ENCODE assay signal across 8 mouse cellular contexts in the genomic region with DNA sequence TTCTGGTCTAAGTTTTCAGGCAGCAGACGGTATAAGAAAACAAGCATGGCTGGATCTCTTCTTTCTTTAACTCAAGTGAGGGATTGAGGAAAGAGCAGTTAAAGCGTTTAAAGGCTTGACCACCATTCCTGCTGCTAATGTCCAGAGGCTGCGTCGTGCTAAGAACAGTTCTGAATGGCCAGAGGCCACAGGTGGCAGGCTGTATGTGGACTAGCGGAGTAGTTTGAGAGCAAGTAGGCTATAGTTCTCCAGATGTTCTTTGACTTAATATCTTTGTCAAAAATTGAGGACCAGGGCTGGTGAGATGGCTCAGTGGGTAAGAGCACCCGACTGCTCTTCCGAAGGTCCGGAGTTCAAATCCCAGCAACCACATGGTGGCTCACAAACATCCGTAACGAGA. TPM values are rescaled to one million over a fixed set of nuclear protein-coding genes. Genes with fewer than 3 reads are reported as not detected.
DNase-seq lines count a peak whose midpoint lies in the region; ATAC-seq and TF ChIP-seq lines count a peak whose summit lies in the region.

No protein-coding gene starts in this region.

- H3K9me3 ChIP-seq in forebrain, embryonic 10.5 days, result no peaks in the 10 kb centered on the region
- H3K9me3 ChIP-seq in limb, embryonic 10.5 days (replicated peaks), result no peaks in the 10 kb centered on the region
- no peaks in the 10 kb centered on the region for H3K9me3 ChIP-seq in neural tube, embryonic 13.5 days

- no peak for DNase-seq in liver, adult 2 months (ENCODE audit: extremely low read depth, low read depth, low spot score)
- DNase-seq in liver, result no peak
- DNase-seq in forebrain, embryonic 10.5 days (ENCODE audit: extremely low spot score, low spot score), result no peak
- DNase-seq in limb, embryonic 10.5 days (ENCODE audit: low spot score), result no peak
- DNase-seq in spleen, postnatal 36 days (ENCODE audit: low spot score in 2 of 2), result no peak
- no peak for DNase-seq in left cerebral cortex, adult 9 months (ENCODE audit: low spot score in 2 of 2)

- no peaks in the 10 kb centered on the region for H3K36me3 ChIP-seq in liver, adult 2 months (ENCODE audit: control insufficient read depth, insufficient read depth, low read length)
- peaks cover 13% of the 10 kb centered on the region for H3K36me3 ChIP-seq in forebrain, embryonic 10.5 days (replicated peaks)
- H3K36me3 ChIP-seq in limb, embryonic 10.5 days, result peaks cover 15% of the 10 kb centered on the region
- no peaks in the 10 kb centered on the region for H3K36me3 ChIP-seq in neural tube, embryonic 13.5 days

- peak overlapping the region; percentile 68 for H3K4me2 ChIP-seq in neural tube, embryonic 13.5 days

- no peak overlapping the region for H3K9ac ChIP-seq in liver, adult 2 months (ENCODE audit: low read depth, low read length)
- H3K9ac ChIP-seq in neural tube, embryonic 13.5 days, result peak overlapping the region; percentile 81

- 0 out of 2 replicates have a peak, but pooled peaks cover 4% of the 10 kb centered on the region for H3K27me3 ChIP-seq in liver, adult 2 months (ENCODE audit: control insufficient read depth, insufficient read depth, low read length)
- H3K27me3 ChIP-seq in forebrain, embryonic 10.5 days (ENCODE audit: poor library complexity, severe bottlenecking), result peaks cover 14% of the 10 kb centered on the region
- H3K27me3 ChIP-seq in limb, embryonic 10.5 days (ENCODE audit: low read depth, poor library complexity, severe bottlenecking), result no peaks in the 10 kb centered on the region
- H3K27me3 ChIP-seq in neural tube, embryonic 13.5 days, result no peaks in the 10 kb centered on the region

- 89% methylated on average over 10 of the region's 10 CpGs for WGBS in liver, adult 2 months
- 65% methylated on average over 10 of the region's 10 CpGs for WGBS in forebrain, embryonic 10.5 days
- 71% methylated on average over 10 of the region's 10 CpGs for WGBS in limb, embryonic 10.5 days
- WGBS in neural tube, embryonic 13.5 days, result 51% methylated on average over 10 of the region's 10 CpGs

- no peak for ATAC-seq in neural tube, embryonic 13.5 days (ENCODE audit: low read depth)
- no peak for ATAC-seq in inflammation-experienced regulatory T-cells, adult 6 months

- no peak for TF ChIP-seq POLR2A in liver, adult 2 months (IDR thresholded peaks at IDR 0.05; ENCODE audit: extremely low read depth, insufficient read depth, low read length)

- no peak for TF ChIP-seq CTCF in liver, adult 2 months (IDR thresholded peaks at IDR 0.05; ENCODE audit: low read depth, low read length)

- H3K79me2 ChIP-seq in liver, adult 2 months (ENCODE audit: control insufficient read depth, insufficient read depth, low read length), result peaks cover 9% of the 10 kb centered on the region; the same call in 1 of the 2 replicates

- H3K27ac ChIP-seq in liver, adult 2 months (replicated peaks; ENCODE audit: insufficient read depth, low read depth, low read length), result no peak overlapping the region
- peak overlapping the region; percentile 97 for H3K27ac ChIP-seq in forebrain, embryonic 10.5 days
- peak overlapping the region; percentile 98 for H3K27ac ChIP-seq in limb, embryonic 10.5 days
- H3K27ac ChIP-seq in neural tube, embryonic 13.5 days (replicated peaks), result no peak overlapping the region

- H3K4me3 ChIP-seq in liver, adult 2 months (ENCODE audit: insufficient read depth, low read depth, low read length), result peak overlapping the region; percentile 6; the same call in 1 of the 2 replicates
- H3K4me3 ChIP-seq in forebrain, embryonic 10.5 days, result peak overlapping the region; percentile 96
- peak overlapping the region; percentile 98 for H3K4me3 ChIP-seq in limb, embryonic 10.5 days
- peak overlapping the region; percentile 72 for H3K4me3 ChIP-seq in neural tube, embryonic 13.5 days

- H3K4me1 ChIP-seq in liver, adult 2 months (ENCODE audit: control insufficient read depth, insufficient read depth, low read length), result peaks cover 2% of the 10 kb centered on the region
- peaks cover 61% of the 10 kb centered on the region for H3K4me1 ChIP-seq in forebrain, embryonic 10.5 days
- peaks cover 33% of the 10 kb centered on the region for H3K4me1 ChIP-seq in limb, embryonic 10.5 days
- H3K4me1 ChIP-seq in neural tube, embryonic 13.5 days (replicated peaks), result peaks cover 58% of the 10 kb centered on the region

RNA-seq across cellular contexts. Expression of a gene that starts 1.9 kb away (rescaled TPM):
- total RNA-seq in liver, adult 2 months (2014; rRNA removed), result 3.4 and 3.9 TPM in 2 replicates
- 1.3 TPM in 2 replicates for polyA plus RNA-seq in liver, adult 2 months (2012; rRNA removed)
- polyA plus RNA-seq in forebrain, embryonic 10.5 days (2016; fragmentation: Nextera tagmentation; extraction: Ambion mirVana), result 13.1 and 13.5 TPM in 2 replicates
- 12.9 and 14.8 TPM in 2 replicates for polyA plus RNA-seq in limb, embryonic 10.5 days (2016; fragmentation: Nextera tagmentation; extraction: Ambion mirVana)
- polyA plus RNA-seq in neural tube, embryonic 13.5 days (2015; fragmentation: Nextera tagmentation; extraction: Ambion mirVana), result 11.5 and 13.3 TPM in 2 replicates
- 10 to 100 TPM in 2 of 3 experiments, 1 to 10 TPM in 1; 8.9 to 54.6 (median 10.3) TPM for polyA plus RNA-seq in inflammation-experienced regulatory T-cells, adult 6 months (2017; shearing (Covaris generic))

RNA-seq across cellular contexts. Expression of a gene that starts 31.8 kb away (rescaled TPM):
- total RNA-seq in liver, adult 2 months (2014; rRNA removed), result 68.9 and 94.2 TPM in 2 replicates
- polyA plus RNA-seq in liver, adult 2 months (2012; rRNA removed), result 140 and 164 TPM in 2 replicates
- polyA plus RNA-seq in forebrain, embryonic 10.5 days (2016; fragmentation: Nextera tagmentation; extraction: Ambion mirVana), result 81.4 and 84.2 TPM in 2 replicates
- polyA plus RNA-seq in limb, embryonic 10.5 days (2016; fragmentation: Nextera tagmentation; extraction: Ambion mirVana), result 83.0 and 83.5 TPM in 2 replicates
- polyA plus RNA-seq in neural tube, embryonic 13.5 days (2015; fragmentation: Nextera tagmentation; extraction: Ambion mirVana), result 97.2 and 105 TPM in 2 replicates
- polyA plus RNA-seq in inflammation-experienced regulatory T-cells, adult 6 months (2017; shearing (Covaris generic)), result 100 to 1,000 TPM; 180 to 191 (median 182) TPM

RNA-seq across cellular contexts. Expression of a gene that starts 52.4 kb away (rescaled TPM):
- total RNA-seq in liver, adult 2 months (2014; rRNA removed), result 15.4 and 18.9 TPM in 2 replicates
- 9.1 and 9.8 TPM in 2 replicates for polyA plus RNA-seq in liver, adult 2 months (2012; rRNA removed)
- 292 and 294 TPM in 2 replicates for polyA plus RNA-seq in forebrain, embryonic 10.5 days (2016; fragmentation: Nextera tagmentation; extraction: Ambion mirVana)
- 276 and 312 TPM in 2 replicates for polyA plus RNA-seq in limb, embryonic 10.5 days (2016; fragmentation: Nextera tagmentation; extraction: Ambion mirVana)
- 128 and 129 TPM in 2 replicates for polyA plus RNA-seq in neural tube, embryonic 13.5 days (2015; fragmentation: Nextera tagmentation; extraction: Ambion mirVana)
- polyA plus RNA-seq in inflammation-experienced regulatory T-cells, adult 6 months (2017; shearing (Covaris generic)), result 100 to 1,000 TPM; 128 to 166 (median 136) TPM

Comparison
In these comparisons a context has a peak if more than half of its experiments do, and no peak if none do; other contexts are left out.
1. H3K27ac ChIP-seq: peak in forebrain, embryonic 10.5 days (single experiment) and limb, embryonic 10.5 days (single experiment); none in liver, adult 2 months (single experiment) and neural tube, embryonic 13.5 days (single experiment).
2. H3K4me3 ChIP-seq: peak in every context shown above with its lines; median percentile 98 in limb, embryonic 10.5 days; 96 in forebrain, embryonic 10.5 days; 72 in neural tube, embryonic 13.5 days; 6 in liver, adult 2 months.
3. RNA of a gene that starts 52.4 kb away (polyA plus RNA-seq): 292 to 294 TPM in forebrain, embryonic 10.5 days, 276 to 312 TPM in limb, embryonic 10.5 days, 128 to 166 TPM in inflammation-experienced regulatory T-cells, adult 6 months and 128 to 129 TPM in neural tube, embryonic 13.5 days; 9.1 to 9.8 TPM in liver, adult 2 months; every median in the first group is over 10 times any median in the second.